Mouse (Mus musculus) heart, embryonic 12.5 days (tissue): ENCODE data around the gene Hmgxb4. TPM values are rescaled to one million over a fixed set of nuclear protein-coding genes. Genes with fewer than 3 reads are reported as not detected.

Source experiments
- ATAC-seq: fragments of 200-750 bp; cut with Nextera tagmentation; 2 replicates; pipeline ENCODE4 v1.8.0; 2017; ENCODE audit warnings: moderate TSS enrichment, moderate library complexity; ENCODE audit not compliant: insufficient number of reproducible peaks, low FRiP score
- H3K27ac ChIP-seq: fragments of 300-500 bp; sonication (generic); 2 replicates; pipeline ENCODE4 v1.5.1; 2016; ENCODE audit warnings: mild to moderate bottlenecking, moderate library complexity; ENCODE audit not compliant: poor library complexity, severe bottlenecking
- H3K27me3 ChIP-seq: fragments of 300-500 bp; sonication (generic); replicated peaks from 2 replicates; pipeline ENCODE4 v1.6.1; 2016; ENCODE audit warnings: mild to moderate bottlenecking, moderate library complexity
- H3K36me3 ChIP-seq: fragments of 300-500 bp; sonication (generic); 2 replicates; pipeline ENCODE4 v1.6.1; 2016; ENCODE audit warnings: mild to moderate bottlenecking, moderate library complexity
- H3K4me1 ChIP-seq: fragments of 300-500 bp; sonication (generic); replicated peaks from 2 replicates; pipeline ENCODE4 v1.6.1; 2016; ENCODE audit warnings: mild to moderate bottlenecking
- H3K4me2 ChIP-seq: fragments of 300-500 bp; sonication (generic); 2 replicates; pipeline ENCODE4 v1.6.1; 2016; ENCODE audit warnings: mild to moderate bottlenecking, moderate library complexity
- H3K4me3 ChIP-seq: fragments of 300-500 bp; sonication (generic); 2 replicates; pipeline ENCODE4 v1.5.1; 2016; ENCODE audit warnings: mild to moderate bottlenecking
- H3K9ac ChIP-seq: fragments of 300-500 bp; sonication (generic); 2 replicates; pipeline ENCODE4 v1.6.1; 2016; ENCODE audit warnings: mild to moderate bottlenecking, moderate library complexity
- H3K9me3 ChIP-seq: fragments of 300-500 bp; sonication (generic); replicated peaks from 2 replicates; pipeline ENCODE4 v1.6.1; 2016; ENCODE audit warnings: mild to moderate bottlenecking, moderate library complexity
- WGBS: fragments of 180-500 bp; shearing (Covaris S2); methylation state at CpG from one replicate; pipeline ENCODE4 v1.1.7; 2016; 5-methylcytosine and 5-hydroxymethylcytosine counted together
- polyA plus RNA-seq: library from polyadenylated mRNA; unstranded; fragments of >200 nt; fragmentation: Nextera tagmentation; extraction: Ambion mirVana; gene quantifications from 2 replicates; pipeline ENCODE4 v1.2.1, GENCODE M21; 2016

Hmgxb4 gene
- polyA plus RNA-seq, 1 experiment from 2014 or later, result 28.4 TPM

DNA sequence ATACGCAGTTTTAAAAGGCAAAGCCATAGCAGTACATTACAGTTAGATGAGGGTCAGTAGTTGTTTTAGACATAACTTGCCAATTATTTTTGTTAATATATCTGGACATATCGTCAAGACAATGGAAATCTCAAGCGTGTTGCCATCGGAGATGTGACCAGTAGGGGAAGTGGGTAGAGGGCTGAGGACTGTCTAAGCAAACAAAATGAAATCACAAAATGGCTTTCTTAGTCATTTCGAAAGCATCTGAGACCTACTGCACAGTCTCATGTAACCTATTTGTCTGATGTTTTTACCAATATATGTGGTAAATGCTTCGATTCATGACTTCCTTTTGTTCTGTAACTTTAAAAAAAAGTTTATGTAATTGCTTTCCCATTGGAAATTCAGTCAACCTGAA, 11.3 kb upstream of the Hmgxb4 start:
- H3K4me1 ChIP-seq, result no peaks in the 10 kb centered on the region
- H3K9me3 ChIP-seq, result 0 out of 2 replicates have a peak, but pooled peaks cover 2% of the 10 kb centered on the region
- no peak overlapping the region for H3K9ac ChIP-seq
- H3K4me2 ChIP-seq, result no peak overlapping the region
- no peaks in the 10 kb centered on the region for H3K36me3 ChIP-seq
- 81% methylated on average over 6 of the region's 6 CpGs for WGBS
- no peak overlapping the region for H3K27ac ChIP-seq
- H3K4me3 ChIP-seq, result no peak overlapping the region
- no peaks in the 10 kb centered on the region for H3K27me3 ChIP-seq
- no peak for ATAC-seq

DNA sequence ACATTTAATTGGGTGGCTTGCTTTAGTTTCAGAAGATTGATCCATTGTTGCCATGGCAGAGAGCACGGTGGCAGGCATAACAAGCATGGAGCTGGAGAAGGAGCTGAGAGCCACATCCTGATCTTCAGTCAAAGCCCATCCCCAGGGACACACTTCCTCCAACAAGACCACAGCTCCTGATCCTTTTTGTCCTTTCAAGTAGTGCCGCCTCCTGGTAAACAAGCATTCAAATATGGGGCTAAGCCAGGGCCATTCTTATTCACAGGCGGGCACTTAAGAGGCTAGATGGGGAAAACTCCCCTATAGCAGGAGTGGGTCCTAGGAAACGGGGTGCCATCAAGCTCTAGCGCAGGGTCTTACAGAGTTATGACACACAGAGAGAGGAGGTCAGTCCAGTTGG, 5.7 kb upstream of the Hmgxb4 start:
- Histone ChIP-seq H3K4me2 (no peak overlapping the region), H3K9me3 (0 out of 2 replicates have a peak, but pooled peaks cover 2% of the 10 kb centered on the region), H3K27me3 (0 out of 2 replicates have a peak, but pooled peaks cover 4% of the 10 kb centered on the region), H3K9ac (no peak overlapping the region), H3K36me3 (no peaks in the 10 kb centered on the region), H3K4me1 (0 out of 2 replicates have a peak, but pooled peaks cover 4% of the 10 kb centered on the region), H3K4me3 (no peak overlapping the region), H3K27ac (no peak overlapping the region)
- no peak for ATAC-seq
- WGBS, result 80% methylated on average over 5 of the region's 5 CpGs

DNA sequence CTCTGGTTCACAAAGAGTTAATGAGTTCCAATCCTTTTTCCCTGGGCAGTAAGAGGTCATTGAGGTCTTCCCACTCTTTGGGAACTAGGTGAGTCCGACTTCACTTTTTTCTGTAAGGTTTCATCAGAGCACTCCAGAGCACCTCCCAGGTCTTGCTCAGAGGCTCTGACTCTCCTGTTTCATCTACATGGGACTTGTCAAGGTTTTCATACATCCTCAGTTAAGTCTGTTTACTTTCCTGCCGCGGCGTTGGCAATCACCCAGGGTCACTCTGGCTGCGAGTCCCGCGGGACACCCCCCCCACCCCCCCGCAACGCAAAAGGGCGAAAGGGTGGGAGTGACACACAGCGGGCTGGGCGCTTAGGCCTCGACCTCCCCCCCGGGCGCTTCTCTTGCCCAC, 3.1 kb upstream of the Hmgxb4 start:
- Histone ChIP-seq H3K9me3 (no peaks in the 10 kb centered on the region), H3K36me3 (no peaks in the 10 kb centered on the region), H3K4me1 (peaks cover 9% of the 10 kb centered on the region), H3K27me3 (0 out of 2 replicates have a peak, but pooled peaks cover 4% of the 10 kb centered on the region), H3K27ac (no peak overlapping the region), H3K9ac (no peak overlapping the region), H3K4me2 (peak overlapping the region; percentile 53), H3K4me3 (peak overlapping the region; percentile 19; the same call in 1 of the 2 replicates)
- 19% methylated on average over 15 of the region's 15 CpGs for WGBS
- no peak for ATAC-seq

DNA sequence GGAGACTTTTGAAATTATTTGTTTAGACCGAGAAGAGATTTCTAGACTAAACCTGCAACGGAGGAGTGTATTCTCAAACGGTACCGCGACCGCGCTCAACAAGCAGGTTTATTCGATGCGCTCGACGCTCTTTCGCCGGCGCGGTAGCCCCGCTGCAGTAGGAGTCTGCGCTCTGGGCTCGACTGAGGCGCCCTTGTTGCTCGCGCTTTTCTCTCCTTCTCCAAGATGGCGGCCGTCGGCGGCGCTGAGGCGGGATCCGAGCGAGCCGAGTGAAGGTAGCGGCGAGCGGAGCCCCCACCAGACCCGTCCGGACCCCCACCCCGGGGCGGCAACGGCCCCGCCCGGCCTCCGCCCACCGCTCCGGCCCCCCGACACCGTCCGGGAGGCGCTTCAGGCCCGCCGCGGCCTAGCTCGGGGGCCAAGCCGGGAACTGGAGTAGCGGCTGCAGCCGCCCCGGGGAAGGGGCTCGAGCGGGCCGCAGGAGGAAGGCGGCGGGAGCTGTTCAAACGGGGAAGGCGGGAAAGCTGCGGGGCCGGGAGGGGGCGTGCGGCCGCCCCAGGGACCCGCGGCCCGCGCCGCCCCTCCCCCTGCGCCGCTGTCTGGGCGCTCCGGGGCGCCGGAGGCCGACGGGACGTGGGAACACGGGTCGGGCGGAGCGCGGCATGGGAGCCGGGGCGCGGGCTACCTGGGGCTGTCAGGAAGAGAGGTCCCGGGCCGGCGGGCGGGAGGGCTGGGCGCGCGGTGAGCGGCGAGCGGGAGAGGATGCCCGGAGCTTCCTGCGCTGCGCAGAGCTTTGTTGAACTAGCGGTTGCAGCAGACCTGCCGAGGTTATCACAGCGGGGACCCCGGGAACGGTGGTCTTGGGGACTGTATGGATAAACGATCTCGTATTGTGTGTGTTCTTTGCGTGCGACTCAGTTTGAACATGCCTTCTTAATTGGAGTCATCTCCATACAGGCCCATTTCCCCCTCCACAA, 607 bp downstream of the Hmgxb4 start:
- H3K9ac ChIP-seq, result peak overlapping the region; percentile 99
- 0 out of 2 replicates have a peak, but pooled peaks cover 4% of the 10 kb centered on the region for H3K27me3 ChIP-seq
- peak overlapping the region; percentile 95 for H3K27ac ChIP-seq
- peaks cover 9% of the 10 kb centered on the region for H3K4me1 ChIP-seq
- WGBS, result under 1% methylated on average over 87 of the region's 111 CpGs
- peak overlapping the region; percentile 73 for H3K4me2 ChIP-seq
- peak; percentile 93 for ATAC-seq
- peak overlapping the region; percentile 77 for H3K4me3 ChIP-seq
- no peaks in the 10 kb centered on the region for H3K9me3 ChIP-seq
- H3K36me3 ChIP-seq, result peaks cover 3% of the 10 kb centered on the region

DNA sequence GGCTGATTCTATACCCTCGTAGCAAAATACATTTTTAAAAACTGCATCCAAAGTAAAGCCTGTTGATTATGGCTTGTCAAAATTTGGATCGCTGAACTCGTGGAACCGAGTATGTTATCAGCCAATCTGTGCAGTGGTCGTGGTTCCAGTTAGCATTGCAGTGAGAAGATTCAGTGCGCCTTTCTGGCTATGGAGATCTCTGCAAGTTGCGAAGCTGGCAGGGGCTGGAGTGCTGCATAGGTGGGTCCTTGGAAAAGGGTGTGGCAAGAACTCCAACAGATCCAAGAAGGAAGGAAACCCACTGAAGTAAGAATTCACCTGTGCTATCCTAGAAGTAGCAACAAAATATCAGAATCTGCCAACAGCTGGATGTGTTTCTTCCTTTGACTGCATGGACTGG, 1.4 kb downstream of the Hmgxb4 start:
- ATAC-seq, result no peak
- no peak overlapping the region; the same call in 1 of the 2 replicates for H3K27ac ChIP-seq
- H3K36me3 ChIP-seq, result peaks cover 11% of the 10 kb centered on the region
- H3K9me3 ChIP-seq, result no peaks in the 10 kb centered on the region
- H3K4me3 ChIP-seq, result peak overlapping the region; percentile 77
- 0 out of 2 replicates have a peak, but pooled peaks cover 4% of the 10 kb centered on the region for H3K27me3 ChIP-seq
- H3K4me2 ChIP-seq, result peak overlapping the region; percentile 73
- peak overlapping the region; percentile 99 for H3K9ac ChIP-seq
- WGBS, result 8% methylated on average over 7 of the region's 7 CpGs
- H3K4me1 ChIP-seq, result peaks cover 9% of the 10 kb centered on the region

DNA sequence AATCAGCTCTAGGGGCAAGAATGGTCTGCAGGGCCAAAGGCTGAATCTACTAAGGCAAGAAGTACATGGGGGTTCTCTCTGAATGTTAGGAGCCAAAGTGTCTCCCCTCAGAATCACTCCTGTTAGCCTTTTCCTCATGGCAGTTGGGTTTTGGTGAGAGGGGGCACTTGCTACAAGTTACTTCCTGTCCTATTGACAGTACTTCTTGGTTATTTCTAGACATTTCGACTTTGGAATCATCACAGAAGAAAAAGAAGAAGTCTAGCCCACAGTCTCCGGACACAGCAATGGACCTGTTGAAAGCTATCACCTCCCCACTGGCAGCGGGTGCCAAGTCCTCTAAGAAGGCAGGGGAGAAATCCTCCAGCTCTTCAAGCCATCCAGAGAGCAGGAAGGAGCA, 7.3 kb downstream of the Hmgxb4 start:
- ATAC-seq, result no peak
- peaks cover 57% of the 10 kb centered on the region for H3K36me3 ChIP-seq
- no peak overlapping the region for H3K4me2 ChIP-seq
- WGBS, result 86% methylated on average over 3 of the region's 3 CpGs
- no peaks in the 10 kb centered on the region for H3K9me3 ChIP-seq
- H3K4me1 ChIP-seq, result no peaks in the 10 kb centered on the region
- no peak overlapping the region for H3K27ac ChIP-seq
- no peak overlapping the region for H3K4me3 ChIP-seq
- no peak overlapping the region for H3K9ac ChIP-seq
- no peaks in the 10 kb centered on the region for H3K27me3 ChIP-seq

DNA sequence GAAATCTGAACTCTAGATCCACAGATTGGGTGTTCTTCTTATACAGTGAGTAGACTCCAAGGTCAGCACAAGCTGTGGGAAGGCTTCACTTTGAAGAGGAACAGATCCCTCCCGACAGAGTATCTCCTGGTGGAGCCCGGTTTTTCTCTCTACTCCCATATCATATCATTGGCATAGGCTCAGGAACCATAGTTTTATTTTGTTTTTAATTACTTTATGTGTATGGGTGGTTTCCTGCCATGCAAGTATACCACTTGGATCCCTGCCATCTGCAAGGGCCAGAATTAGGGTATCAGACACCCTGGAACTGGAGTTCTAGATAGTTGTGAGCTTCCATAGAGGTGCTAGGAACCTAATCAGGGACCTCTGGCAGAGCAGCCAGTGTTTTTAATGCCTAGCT, 15.7 kb downstream of the Hmgxb4 start:
- Histone ChIP-seq H3K36me3 (peaks cover 56% of the 10 kb centered on the region), H3K27ac (no peak overlapping the region), H3K9me3 (no peaks in the 10 kb centered on the region), H3K9ac (no peak overlapping the region), H3K27me3 (no peaks in the 10 kb centered on the region), H3K4me3 (no peak overlapping the region), H3K4me1 (peaks cover 3% of the 10 kb centered on the region), H3K4me2 (no peak overlapping the region)
- no peak for ATAC-seq
- 86% methylated on average over 2 of the region's 2 CpGs for WGBS

DNA sequence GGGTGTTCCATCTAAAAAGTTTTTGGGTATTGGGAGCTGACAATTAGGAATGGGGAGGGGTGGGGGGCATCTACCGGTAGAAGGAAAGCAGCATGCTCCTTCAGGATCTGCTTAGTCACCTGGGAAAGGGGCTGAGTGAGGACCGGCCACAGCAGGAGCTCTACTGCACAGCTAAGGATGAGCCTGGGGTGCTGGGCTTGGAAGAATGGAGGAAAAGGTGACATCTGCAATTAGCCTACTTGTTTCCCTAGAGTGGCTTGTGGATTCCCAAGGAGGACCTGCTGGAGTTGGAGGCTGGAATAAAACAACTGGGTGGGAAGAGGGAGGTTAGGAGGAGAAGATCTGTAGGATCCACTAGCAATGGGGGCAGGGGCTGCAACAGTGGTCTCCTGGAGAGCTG, 20.4 kb downstream of the Hmgxb4 start:
- H3K4me3 ChIP-seq, result no peak overlapping the region
- H3K36me3 ChIP-seq, result peaks cover 36% of the 10 kb centered on the region
- ATAC-seq, result no peak
- no peak overlapping the region for H3K9ac ChIP-seq
- H3K4me2 ChIP-seq, result no peak overlapping the region
- H3K27me3 ChIP-seq, result no peaks in the 10 kb centered on the region
- H3K27ac ChIP-seq, result no peak overlapping the region
- 44% methylated on average over 2 of the region's 2 CpGs for WGBS
- peaks cover 18% of the 10 kb centered on the region for H3K4me1 ChIP-seq
- no peaks in the 10 kb centered on the region for H3K9me3 ChIP-seq

DNA sequence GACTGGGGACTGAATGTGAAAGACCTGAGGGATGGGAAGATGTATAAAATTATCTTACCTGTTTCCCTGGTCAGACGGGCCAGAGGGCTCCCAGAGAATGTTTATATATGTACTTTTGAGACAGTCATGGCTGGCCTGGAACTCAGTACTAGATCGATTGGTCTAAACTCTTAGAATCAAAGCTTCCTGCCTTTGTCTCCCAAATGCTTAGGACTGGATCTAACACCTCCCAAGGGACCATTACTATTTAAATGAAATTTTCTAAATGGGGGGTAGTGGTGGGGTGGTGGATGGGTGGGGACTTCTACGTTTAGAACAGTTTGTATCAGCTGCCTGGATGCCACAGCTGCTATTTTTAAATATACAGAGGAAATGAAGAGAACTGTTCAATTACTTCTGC, 20.8 kb downstream of the Hmgxb4 start:
- no peak overlapping the region for H3K4me2 ChIP-seq
- ATAC-seq, result no peak
- no peaks in the 10 kb centered on the region for H3K27me3 ChIP-seq
- no peak overlapping the region for H3K4me3 ChIP-seq
- no peak overlapping the region for H3K27ac ChIP-seq
- peaks cover 21% of the 10 kb centered on the region for H3K4me1 ChIP-seq
- H3K9ac ChIP-seq, result no peak overlapping the region
- WGBS, result 45% methylated on average over 3 of the region's 3 CpGs
- peaks cover 32% of the 10 kb centered on the region for H3K36me3 ChIP-seq
- H3K9me3 ChIP-seq, result no peaks in the 10 kb centered on the region

DNA sequence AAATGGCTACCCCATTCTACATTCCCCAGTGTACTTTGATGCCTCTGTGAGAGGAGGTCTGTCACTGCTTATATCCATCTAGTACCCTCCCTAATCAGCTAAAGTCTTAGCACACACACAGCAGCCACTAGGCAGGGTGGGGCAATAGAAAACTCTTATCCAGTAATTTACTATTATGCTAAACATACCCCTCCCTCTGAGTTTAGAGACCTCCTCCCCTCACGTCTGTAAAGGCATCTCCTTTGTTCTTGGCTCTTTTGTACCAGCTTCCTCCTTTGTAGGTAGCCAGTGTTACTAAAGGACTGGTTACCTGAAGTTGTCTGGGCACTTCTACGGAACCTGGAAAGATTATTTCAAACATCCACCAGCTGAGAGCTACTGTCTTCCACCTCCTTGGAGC, 22.8 kb downstream of the Hmgxb4 start:
- H3K4me1 ChIP-seq, result peaks cover 21% of the 10 kb centered on the region
- WGBS, result 75% methylated on average over 2 of the region's 2 CpGs
- H3K9me3 ChIP-seq, result no peaks in the 10 kb centered on the region
- no peak overlapping the region for H3K4me2 ChIP-seq
- H3K36me3 ChIP-seq, result peaks cover 27% of the 10 kb centered on the region
- no peak overlapping the region for H3K4me3 ChIP-seq
- H3K27me3 ChIP-seq, result no peaks in the 10 kb centered on the region
- ATAC-seq, result no peak
- no peak overlapping the region for H3K27ac ChIP-seq
- no peak overlapping the region for H3K9ac ChIP-seq

DNA sequence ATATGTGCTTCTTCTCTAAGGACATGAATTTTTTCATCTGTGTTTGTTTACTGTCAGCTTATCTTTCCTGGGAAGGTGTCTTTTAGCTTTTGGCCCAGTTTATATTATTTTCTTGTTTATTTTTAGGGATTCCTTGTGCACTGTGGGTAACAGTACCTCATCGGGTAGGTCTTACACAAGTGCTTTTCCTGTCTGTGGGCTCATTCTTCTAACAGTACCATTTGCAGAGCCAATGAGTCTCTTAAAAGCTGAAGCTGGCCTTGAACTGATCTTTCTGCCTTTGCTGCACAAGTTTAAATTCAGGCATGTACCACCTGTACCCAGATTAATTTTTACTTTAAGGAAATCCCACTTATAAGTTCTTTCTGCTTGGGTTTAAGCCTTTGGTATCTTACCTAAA, 23.3 kb downstream of the Hmgxb4 start:
- Histone ChIP-seq H3K27me3 (no peaks in the 10 kb centered on the region), H3K4me2 (no peak overlapping the region), H3K4me1 (peaks cover 21% of the 10 kb centered on the region), H3K27ac (no peak overlapping the region), H3K9ac (no peak overlapping the region), H3K4me3 (no peak overlapping the region), H3K9me3 (no peaks in the 10 kb centered on the region), H3K36me3 (peaks cover 29% of the 10 kb centered on the region)
- WGBS, result 84% methylated on average over 1 of the region's 1 CpGs
- ATAC-seq, result no peak
